In genomic region chr2:165888813-165889221, GRCm38 (mm10) we compare ENCODE assay signal across 8 mouse cellular contexts. TPM values are rescaled to one million over a fixed set of nuclear protein-coding genes. Genes with fewer than 3 reads are reported as not detected.
DNase-seq lines count a peak whose midpoint lies in the region; ATAC-seq lines count a peak whose summit lies in the region.

No protein-coding gene starts in this region.

- 8% methylated on average over 3 of the region's 3 CpGs for WGBS in heart, embryonic 16.5 days
- WGBS in hindbrain, embryonic 16.5 days, result 14% methylated on average over 3 of the region's 3 CpGs

- no peaks in the 10 kb centered on the region for H3K9me3 ChIP-seq in heart, embryonic 16.5 days (replicated peaks; ENCODE audit: control insufficient read depth, low read length)
- no peaks in the 10 kb centered on the region for H3K9me3 ChIP-seq in hindbrain, embryonic 16.5 days (ENCODE audit: control insufficient read depth, low read length)
- H3K9me3 ChIP-seq in megakaryocyte, embryonic 14.5 days, result no peaks in the 10 kb centered on the region

- H3K9ac ChIP-seq in heart, embryonic 16.5 days (ENCODE audit: low read length), result peak overlapping the region; percentile 26
- peak overlapping the region; percentile 19 for H3K9ac ChIP-seq in hindbrain, embryonic 16.5 days (ENCODE audit: low read depth, low read length)

- H3K4me3 ChIP-seq in heart, embryonic 16.5 days (ENCODE audit: low read length), result no peak overlapping the region
- no peak overlapping the region for H3K4me3 ChIP-seq in brown adipose tissue, adult 24 weeks (ENCODE audit: insufficient read depth, low read depth, low read length)
- H3K4me3 ChIP-seq in hindbrain, embryonic 16.5 days (ENCODE audit: low read length), result no peak overlapping the region
- H3K4me3 ChIP-seq in megakaryocyte, embryonic 14.5 days (replicated peaks), result peak overlapping the region; percentile 89

- H3K4me1 ChIP-seq in heart, embryonic 16.5 days (ENCODE audit: control insufficient read depth, insufficient read depth, low read length), result peaks cover 54% of the 10 kb centered on the region
- peaks cover 32% of the 10 kb centered on the region for H3K4me1 ChIP-seq in brown adipose tissue, adult 24 weeks (ENCODE audit: control insufficient read depth, insufficient read depth, insufficient read length, low read length)
- H3K4me1 ChIP-seq in hindbrain, embryonic 16.5 days (ENCODE audit: control insufficient read depth, insufficient read depth, low read depth, low read length), result peaks cover 53% of the 10 kb centered on the region
- H3K4me1 ChIP-seq in megakaryocyte, embryonic 14.5 days, result peaks cover 79% of the 10 kb centered on the region

- intact Hi-C loops in heart, postnatal 10 days (cut with DNase I), result no loop called here

- H3K4me2 ChIP-seq in heart, embryonic 16.5 days (ENCODE audit: low read depth, low read length), result peak overlapping the region; percentile 38
- no peak overlapping the region; the same call in 1 of the 2 replicates for H3K4me2 ChIP-seq in hindbrain, embryonic 16.5 days (ENCODE audit: low read length)

- DNase-seq in heart, postnatal 10 days, result no peak
- DNase-seq in adrenal gland, adult 18-20 months (ENCODE audit: low spot score in 2 of 2), result no peak
- no peak for DNase-seq in layer of hippocampus, postnatal 25 days (ENCODE audit: extremely low spot score in 1 of 2, low spot score in 1 of 2)
- no peak for DNase-seq in layer of hippocampus, adult 18-20 months (ENCODE audit: low spot score in 2 of 2)

- H3K27ac ChIP-seq in heart, embryonic 16.5 days (ENCODE audit: low read length), result peak overlapping the region; percentile 100
- peak overlapping the region; percentile 30 for H3K27ac ChIP-seq in brown adipose tissue, adult 24 weeks (replicated peaks; ENCODE audit: low read depth, low read length)
- H3K27ac ChIP-seq in hindbrain, embryonic 16.5 days (ENCODE audit: low read depth, low read length), result peak overlapping the region; percentile 100

- no peak for ATAC-seq in heart, embryonic 16.5 days (replicated peaks; ENCODE audit: extremely low read depth, insufficient read depth, low FRiP score)
- no peak for ATAC-seq in hindbrain, embryonic 16.5 days

- H3K36me3 ChIP-seq in heart, embryonic 16.5 days (ENCODE audit: control insufficient read depth, insufficient read depth), result no peaks in the 10 kb centered on the region
- H3K36me3 ChIP-seq in hindbrain, embryonic 16.5 days (ENCODE audit: control insufficient read depth, insufficient read depth, low read length), result no peaks in the 10 kb centered on the region
- H3K36me3 ChIP-seq in megakaryocyte, embryonic 14.5 days (replicated peaks; ENCODE audit: low read length), result no peaks in the 10 kb centered on the region

- H3K27me3 ChIP-seq in heart, embryonic 16.5 days (ENCODE audit: control insufficient read depth, insufficient read depth, low read length), result no peaks in the 10 kb centered on the region
- H3K27me3 ChIP-seq in hindbrain, embryonic 16.5 days (replicated peaks; ENCODE audit: control insufficient read depth, insufficient read depth, low read length), result no peaks in the 10 kb centered on the region
- H3K27me3 ChIP-seq in megakaryocyte, embryonic 14.5 days (replicated peaks), result no peaks in the 10 kb centered on the region

RNA-seq across cellular contexts. Expression of gene Zmynd8, which starts 10.0 kb away (rescaled TPM):
- polyA plus RNA-seq in heart, embryonic 16.5 days (2015; fragmentation: Nextera tagmentation; extraction: Ambion mirVana), result 36.0 and 40.2 TPM in 2 replicates
- total RNA-seq in heart, postnatal 10 days (2021), result 10 to 100 TPM; 48.7 to 55.5 TPM
- polyA plus RNA-seq in brown adipose tissue, adult 24 weeks (2012; ENCODE audit: insufficient read depth, insufficient read length, missing spikeins), result 6.7 and 17.9 TPM in 2 replicates
- polyA plus RNA-seq in hindbrain, embryonic 16.5 days (2015; fragmentation: Nextera tagmentation; extraction: Ambion mirVana), result 64.3 and 66.4 TPM in 2 replicates
- polyA plus RNA-seq in megakaryocyte, embryonic 14.5 days (2012; ENCODE audit: insufficient read depth, low replicate concordance), result 41.0 and 57.7 TPM in 2 replicates
- total RNA-seq in adrenal gland, adult 18-20 months (2021), result 10 to 100 TPM; 45.8 to 48.8 TPM
- total RNA-seq in layer of hippocampus, postnatal 25 days (2021), result 100 to 1,000 TPM; 140 to 173 TPM
- 100 to 1,000 TPM; 148 to 149 TPM for total RNA-seq in layer of hippocampus, adult 18-20 months (2021)

Comparison
In these comparisons a context has a peak if more than half of its experiments do, and no peak if none do; other contexts are left out.
1. H3K27ac ChIP-seq: peak in every context shown above with its lines; median percentile 100 in heart, embryonic 16.5 days; 100 in hindbrain, embryonic 16.5 days; 30 in brown adipose tissue, adult 24 weeks.